Comparison of ENCODE assay signal across 10 mouse cellular contexts in the genomic region with DNA sequence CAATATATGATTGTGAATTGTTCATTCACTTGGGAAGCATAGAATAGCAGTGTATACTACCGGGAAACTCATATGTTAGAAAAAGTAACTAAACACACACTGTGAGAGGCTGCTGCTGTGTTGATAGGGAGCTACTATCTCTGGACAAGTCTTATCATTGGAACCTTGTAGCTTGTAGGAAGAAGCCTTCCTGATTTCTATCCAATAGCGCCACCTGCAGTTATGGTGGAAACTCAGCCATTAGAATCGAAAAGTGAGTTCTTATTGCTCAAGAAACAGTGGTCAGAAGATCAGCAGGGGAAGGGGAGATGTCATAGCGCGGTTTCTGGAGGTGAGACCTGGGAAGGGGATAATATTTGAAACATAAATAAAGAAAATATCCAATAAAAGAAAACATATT.
A peak's percentile ranks its signal among the peaks of the same experiment; 100 is the strongest.
DNase-seq lines count a peak whose midpoint lies in the region; ATAC-seq and TF ChIP-seq lines count a peak whose summit lies in the region.
"Had no signal": no experiment of that assay in that cellular context is flagged by ENCODE, and none has a peak within 500 bp of the region (broad histone marks: within the 10 kb centered on the region; RNA-seq: fewer than 3 reads in every experiment).

No protein-coding gene starts in this region.

- no peak overlapping the region for H3K4me2 ChIP-seq in kidney, postnatal 0 days (ENCODE audit: low read length)
- H3K4me2 ChIP-seq in midbrain, embryonic 14.5 days (ENCODE audit: low read length) = no peak overlapping the region
- H3K4me2 ChIP-seq: limb, embryonic 15.5 days had no signal

- intact Hi-C loops in gastrocnemius, postnatal 14 days (cut with DNase I; ENCODE audit: low total_unique reads) = no loop called here

- 49% methylated on average over 5 of the region's 5 CpGs for WGBS in kidney, postnatal 0 days
- 48% methylated on average over 5 of the region's 5 CpGs for WGBS in midbrain, embryonic 14.5 days

- H3K4me1 ChIP-seq in kidney, postnatal 0 days (replicated peaks; ENCODE audit: insufficient read depth, low read length) = no peaks in the 10 kb centered on the region
- no peaks in the 10 kb centered on the region for H3K4me1 ChIP-seq in midbrain, embryonic 14.5 days (ENCODE audit: control insufficient read depth, insufficient read depth, low read length)
- H3K4me1 ChIP-seq: limb, embryonic 15.5 days had no signal

- H3K36me3 ChIP-seq in kidney, postnatal 0 days (ENCODE audit: insufficient read depth, low read length) = no peaks in the 10 kb centered on the region
- H3K36me3 ChIP-seq in midbrain, embryonic 14.5 days (ENCODE audit: control insufficient read depth, insufficient read depth, low read length) = no peaks in the 10 kb centered on the region
- H3K36me3 ChIP-seq: limb, embryonic 15.5 days had no signal

- TF ChIP-seq CTCF in kidney, postnatal 0 days (IDR thresholded peaks at IDR 0.05; ENCODE audit: low read depth) = peak; percentile 42

- H3K4me3 ChIP-seq in kidney, postnatal 0 days (replicated peaks; ENCODE audit: low read depth, low read length) = no peak overlapping the region
- no peak overlapping the region for H3K4me3 ChIP-seq in midbrain, embryonic 14.5 days (replicated peaks; ENCODE audit: low read depth, low read length)
- H3K4me3 ChIP-seq: limb, embryonic 15.5 days had no signal

- no peaks in the 10 kb centered on the region for H3K27me3 ChIP-seq in kidney, postnatal 0 days (ENCODE audit: insufficient read depth, low read length)
- no peaks in the 10 kb centered on the region for H3K27me3 ChIP-seq in midbrain, embryonic 14.5 days (ENCODE audit: control insufficient read depth, insufficient read depth, low read length)
- H3K27me3 ChIP-seq: limb, embryonic 15.5 days had no signal

- no peak overlapping the region for H3K27ac ChIP-seq in kidney, postnatal 0 days
- H3K27ac ChIP-seq in midbrain, embryonic 14.5 days (replicated peaks; ENCODE audit: low read depth, low read length) = no peak overlapping the region
- H3K27ac ChIP-seq: limb, embryonic 15.5 days had no signal

- no peak for ATAC-seq in kidney, postnatal 0 days (replicated peaks; ENCODE audit: low FRiP score, low read depth)
- ATAC-seq in midbrain, embryonic 14.5 days (ENCODE audit: low FRiP score, low TSS enrichment) = no peak

- H3K9me3 ChIP-seq in kidney, postnatal 0 days (replicated peaks; ENCODE audit: low read length) = no peaks in the 10 kb centered on the region
- H3K9me3 ChIP-seq in midbrain, embryonic 14.5 days (ENCODE audit: control insufficient read depth, low read length) = no peaks in the 10 kb centered on the region
- H3K9me3 ChIP-seq: limb, embryonic 15.5 days had no signal

- peak; percentile 14 for DNase-seq in kidney, postnatal 0 days (ENCODE audit: low spot score)
- DNase-seq in kidney, postnatal 25 days = no peak
- peak; percentile 72 for DNase-seq in MEL-GATA-1-ER (ENCODE audit: extremely low read depth, low read depth)
- peak; percentile 61 for DNase-seq in embryo, embryonic 10 days (ENCODE audit: low spot score)
- DNase-seq in midbrain, embryonic 14.5 days = peak; percentile 67
- no peak for DNase-seq in gastrocnemius, postnatal 14 days
- no peak for DNase-seq in urinary bladder, postnatal 10 days (ENCODE audit: low spot score)
- DNase-seq: adrenal gland, postnatal 36 days; heart, postnatal 4 days had no signal

- no peak overlapping the region for H3K9ac ChIP-seq in kidney, postnatal 0 days (ENCODE audit: low read depth, low read length)
- H3K9ac ChIP-seq in midbrain, embryonic 14.5 days (replicated peaks; ENCODE audit: low read length) = no peak overlapping the region
- H3K9ac ChIP-seq: limb, embryonic 15.5 days had no signal

Comparison
In these comparisons a context has a peak if more than half of its experiments do, and no peak if none do; other contexts are left out.
1. DNase-seq: peak in kidney, postnatal 0 days (single experiment), MEL-GATA-1-ER (single experiment), embryo, embryonic 10 days (single experiment) and midbrain, embryonic 14.5 days (single experiment); none in kidney, postnatal 25 days (0 of 2), gastrocnemius, postnatal 14 days (single experiment) and urinary bladder, postnatal 10 days (single experiment).